Mouse (Mus musculus): ENCODE measurements around the gene Trappc11.

DNA sequence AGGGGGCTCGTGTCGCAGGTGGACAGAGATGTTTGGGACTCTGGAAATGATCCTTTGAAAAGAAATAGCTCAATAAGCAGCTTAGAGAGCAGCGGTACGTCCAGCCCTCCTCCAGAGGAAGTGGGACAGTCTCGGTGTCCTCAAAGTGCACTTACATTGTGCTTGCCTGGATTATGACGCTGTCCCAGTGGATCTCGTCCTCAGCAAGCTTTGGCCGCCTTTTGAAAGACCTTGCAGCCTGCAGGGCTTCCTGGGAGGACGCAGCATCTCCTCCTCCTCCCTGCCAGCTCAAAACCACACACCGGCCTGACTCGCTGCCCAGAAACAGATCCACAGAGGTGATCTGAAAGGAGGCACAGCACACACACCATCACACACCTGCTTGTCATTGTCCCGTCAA is 27.8 kb downstream of the Trappc11 start:
- TF ChIP-seq CTCF (IDR thresholded peaks at IDR 0.05; ENCODE audit: low read depth, low read length) (no peak), POLR2A (IDR thresholded peaks at IDR 0.05; ENCODE audit: insufficient read depth, low read length) (no peak)
